Mouse (Mus musculus): ENCODE results near the gene Sapcd1.

Sapcd1 gene

DNA sequence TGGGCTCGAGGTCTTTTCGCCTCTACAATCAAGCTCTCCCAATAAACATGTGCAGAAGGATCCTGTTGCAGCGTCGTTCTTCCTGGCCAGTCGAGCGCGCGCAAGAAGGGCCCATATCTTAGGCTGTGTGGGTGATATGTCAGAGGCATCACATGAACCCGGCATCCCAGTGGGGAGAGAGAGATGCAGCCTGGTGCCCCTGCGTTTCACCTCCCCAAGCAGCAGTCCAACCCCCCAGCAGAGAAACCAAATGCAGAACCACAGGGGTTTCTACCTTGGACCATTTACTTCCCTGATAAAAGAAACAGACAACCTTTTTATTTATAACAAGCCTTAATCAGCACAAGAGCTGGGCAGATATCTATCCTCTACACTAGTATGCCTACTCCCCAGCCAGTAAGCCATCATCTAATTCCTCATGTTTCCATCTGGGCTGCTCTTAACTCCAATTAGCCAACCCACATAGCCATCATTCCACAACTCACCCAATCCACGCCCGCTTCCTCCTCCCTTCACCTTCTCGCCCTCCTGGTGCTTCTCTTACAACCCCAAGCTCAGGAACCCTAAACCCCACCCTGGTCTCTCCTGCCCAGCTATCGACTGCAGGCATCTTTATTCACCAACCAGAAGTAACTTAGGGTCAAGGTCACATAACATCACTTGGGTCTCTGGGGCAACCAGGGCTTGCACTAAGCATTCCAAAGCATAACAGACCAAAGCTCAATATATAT lies 31.2 kb downstream of the Sapcd1 start:
- TF ChIP-seq GATA4 (IDR thresholded peaks at IDR 0.05; ENCODE audit: insufficient replicate concordance, low read length): no peak

DNA sequence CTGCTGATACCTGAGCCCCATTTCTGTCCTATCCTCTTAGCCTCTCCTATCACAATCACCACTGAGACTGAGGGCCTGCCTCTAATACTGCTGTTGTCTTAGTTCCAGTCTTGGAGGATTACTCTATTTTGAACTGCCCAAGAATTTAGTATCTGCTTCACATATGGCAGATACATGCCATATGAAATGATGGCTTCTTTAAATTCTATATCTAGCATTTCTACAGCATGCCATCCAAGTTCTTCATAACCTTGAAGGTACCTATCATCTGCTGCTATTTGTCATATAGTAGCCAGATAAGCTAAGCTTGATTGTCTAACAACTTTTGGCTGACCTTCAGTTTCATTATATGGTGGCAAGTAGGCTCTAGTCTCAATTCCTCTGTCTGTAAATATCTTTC lies 33.1 kb downstream of the Sapcd1 start:
- no peak for TF ChIP-seq GATA4 (IDR thresholded peaks at IDR 0.05; ENCODE audit: insufficient replicate concordance, low read length)

DNA sequence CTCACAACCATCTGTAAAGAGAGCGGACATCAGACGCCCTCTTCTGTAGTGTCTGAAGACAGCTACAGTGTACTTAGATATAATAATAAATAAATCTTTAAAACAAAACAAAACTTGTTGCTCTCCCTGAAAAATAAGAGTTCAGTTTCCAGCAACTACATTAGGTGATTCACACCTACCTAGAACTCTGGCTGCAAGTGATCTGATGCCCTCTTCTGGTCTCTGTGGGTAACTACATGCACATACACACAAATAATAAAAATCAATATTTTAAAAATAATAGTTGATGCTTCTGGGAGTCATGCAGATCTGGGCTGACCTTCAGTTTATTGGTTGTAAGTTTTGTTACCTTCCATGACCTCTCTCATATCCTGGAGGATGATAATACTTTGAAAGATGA lies 43.6 kb downstream of the Sapcd1 start:
- no peak for TF ChIP-seq GATA4 (IDR thresholded peaks at IDR 0.05; ENCODE audit: insufficient replicate concordance, low read length)

DNA sequence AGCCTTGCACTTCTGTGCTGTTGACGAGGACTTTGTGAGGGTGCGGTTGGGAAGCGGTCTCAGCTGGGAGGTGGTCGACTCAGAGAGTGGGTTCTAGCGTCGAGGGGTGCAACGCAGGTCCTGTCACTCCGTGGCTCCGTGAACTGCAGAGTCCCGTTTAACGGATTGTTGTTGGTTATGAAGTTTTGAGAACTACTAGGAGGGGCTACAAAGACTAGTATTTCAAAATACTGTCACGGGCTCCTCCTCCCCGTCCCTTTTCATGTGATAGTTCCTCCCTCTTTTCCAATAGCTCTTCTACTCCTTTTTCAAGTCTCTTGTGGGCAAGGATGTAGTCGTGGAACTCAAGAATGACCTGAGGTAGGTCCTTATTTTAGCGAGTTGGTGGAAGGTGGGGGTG lies 45.5 kb downstream of the Sapcd1 start:
- TF ChIP-seq GATA4 (IDR thresholded peaks at IDR 0.05; ENCODE audit: insufficient replicate concordance, low read length): no peak

DNA sequence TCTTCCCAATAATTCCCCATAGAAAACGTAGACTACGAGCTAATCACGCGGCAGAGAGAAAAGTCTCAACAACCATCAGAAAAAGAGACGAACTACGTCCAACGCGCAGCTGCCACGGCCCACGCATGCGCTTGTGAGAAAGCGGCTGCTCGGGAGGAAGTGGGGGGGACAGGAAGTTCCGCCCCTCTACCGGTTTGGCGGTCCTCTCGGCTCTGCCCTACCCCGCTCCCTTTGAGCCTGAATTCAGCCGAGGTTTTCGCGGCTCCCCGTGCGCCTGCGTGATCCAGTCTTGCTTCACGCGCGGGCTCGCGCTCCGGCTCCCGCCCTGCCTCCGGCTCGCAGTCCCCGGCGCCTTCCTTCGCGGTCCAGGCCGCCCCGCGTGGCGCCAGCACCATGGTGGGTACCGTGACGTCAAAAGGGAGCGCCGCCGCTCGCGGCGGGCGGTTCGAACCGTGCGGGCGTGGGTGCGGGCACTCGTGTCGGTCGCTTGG lies 46.1 kb downstream of the Sapcd1 start, which contains the start of gene Lsm2:
Gene Lsm2, plus strand, starts transcription at position 173 of the 491 bp plus-strand sequence.
- peak; percentile 54; the same call in 1 of the 2 replicates for TF ChIP-seq GATA4 (IDR thresholded peaks at IDR 0.05; ENCODE audit: insufficient replicate concordance, low read length)

DNA sequence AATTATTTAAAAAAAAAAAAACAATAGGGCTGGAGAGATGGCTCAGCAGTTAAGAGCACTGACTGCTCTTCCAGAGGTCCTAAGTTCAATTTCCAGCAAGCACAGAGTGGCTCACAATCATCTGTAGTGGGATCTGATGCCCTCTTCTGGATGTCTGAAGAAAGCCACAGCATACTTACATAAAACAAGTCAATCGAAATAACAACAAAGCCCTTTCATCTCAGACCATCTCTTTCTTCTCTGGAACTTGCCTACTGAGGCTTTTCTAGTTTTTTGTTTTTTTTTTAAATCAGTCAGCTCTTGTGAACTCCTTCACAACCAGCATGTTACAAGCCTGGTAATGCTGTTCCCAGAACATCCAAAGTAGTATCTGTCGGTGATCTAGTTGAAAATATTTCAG lies 47.2 kb downstream of the Sapcd1 start:
- no peak for TF ChIP-seq GATA4 (IDR thresholded peaks at IDR 0.05; ENCODE audit: insufficient replicate concordance, low read length)

DNA sequence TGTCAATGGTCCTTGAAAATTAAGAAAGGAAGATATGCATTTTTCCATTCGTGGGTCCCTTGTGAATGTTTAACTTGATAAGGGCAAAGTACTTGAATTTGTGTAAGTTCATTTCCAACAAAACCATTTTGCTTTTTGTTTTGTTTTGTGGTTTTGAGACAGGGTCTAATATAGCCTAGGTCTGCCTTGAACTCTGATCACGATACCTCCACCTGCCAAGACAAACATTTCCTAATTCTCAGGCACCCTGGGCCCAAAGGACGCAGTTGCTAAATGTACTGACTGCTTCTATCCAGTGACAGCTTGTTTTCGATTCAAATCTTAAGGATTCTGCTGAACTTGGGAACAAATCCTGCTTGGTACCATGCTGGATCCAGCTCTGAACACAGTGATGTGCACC lies 48.2 kb downstream of the Sapcd1 start:
- no peak for TF ChIP-seq GATA4 (IDR thresholded peaks at IDR 0.05; ENCODE audit: insufficient replicate concordance, low read length)

DNA sequence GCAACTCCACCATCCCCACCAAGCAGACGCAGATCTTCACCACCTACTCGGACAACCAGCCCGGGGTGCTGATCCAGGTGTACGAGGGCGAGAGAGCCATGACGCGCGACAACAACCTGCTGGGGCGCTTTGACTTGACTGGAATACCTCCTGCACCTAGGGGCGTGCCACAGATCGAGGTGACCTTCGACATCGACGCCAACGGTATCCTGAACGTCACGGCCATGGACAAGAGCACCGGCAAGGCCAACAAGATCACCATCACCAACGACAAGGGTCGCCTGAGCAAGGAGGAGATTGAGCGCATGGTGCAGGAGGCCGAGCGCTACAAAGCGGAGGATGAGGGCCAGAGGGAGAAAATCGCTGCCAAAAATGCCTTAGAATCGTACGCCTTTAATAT lies 49.6 kb downstream of the Sapcd1 start:
- no peak for TF ChIP-seq GATA4 (IDR thresholded peaks at IDR 0.05; ENCODE audit: insufficient replicate concordance, low read length)

DNA sequence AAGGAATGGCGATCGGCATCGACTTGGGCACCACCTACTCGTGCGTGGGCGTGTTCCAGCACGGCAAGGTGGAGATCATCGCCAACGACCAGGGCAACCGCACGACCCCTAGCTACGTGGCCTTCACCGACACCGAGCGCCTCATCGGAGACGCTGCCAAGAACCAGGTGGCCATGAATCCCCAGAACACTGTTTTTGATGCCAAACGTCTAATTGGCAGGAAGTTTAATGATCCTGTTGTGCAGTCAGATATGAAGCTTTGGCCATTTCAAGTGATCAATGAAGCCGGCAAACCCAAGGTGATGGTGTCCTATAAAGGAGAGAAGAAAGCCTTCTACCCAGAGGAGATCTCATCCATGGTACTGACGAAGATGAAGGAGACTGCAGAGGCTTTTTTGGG lies 50.8 kb downstream of the Sapcd1 start:
- no peak for TF ChIP-seq GATA4 (IDR thresholded peaks at IDR 0.05; ENCODE audit: insufficient replicate concordance, low read length)

All from liver, adult (tissue).